Mouse (Mus musculus) cerebellum, postnatal 36 days (tissue): ENCODE measurements around the gene Elac2.

Source experiments
- DNase-seq, 2 experiments: peaks; one replicate each; pipeline ENCODE4 v3.0.0; 2021 to 2022; ENCODE audit warnings: mixed read lengths in 2 of 2

The Elac2 gene

GRCm38 (mm10) chr11:64978720-64979488, at the start of gene Elac2:
Elac2 (plus strand) TSS chr11:64979038.
- DNase-seq = peak; percentile 97 to 98

GRCm38 (mm10) chr11:64929130-64929529, 49.7 kb upstream of the Elac2 start:
- no peak for DNase-seq

GRCm38 (mm10) chr11:64931060-64931770, 47.6 kb upstream of the Elac2 start:
- DNase-seq = no peak

GRCm38 (mm10) chr11:64937226-64937625, 41.6 kb upstream of the Elac2 start:
- no peak for DNase-seq

- no peak for DNase-seq
Observed at GRCm38 (mm10) chr11:64941193-64941592, 37.6 kb upstream of the Elac2 start.

GRCm38 (mm10) chr11:64949782-64950181, 29.1 kb upstream of the Elac2 start:
- no peak for DNase-seq

GRCm38 (mm10) chr11:64956962-64957729, 21.7 kb upstream of the Elac2 start:
- DNase-seq = no peak

GRCm38 (mm10) chr11:64962629-64963028, 16.2 kb upstream of the Elac2 start:
- no peak for DNase-seq

- DNase-seq = peak; percentile 51 to 66
Observed at GRCm38 (mm10) chr11:64968507-64968906, 10.3 kb upstream of the Elac2 start.

GRCm38 (mm10) chr11:64968939-64969342, 9.9 kb upstream of the Elac2 start:
- DNase-seq = no peak

- DNase-seq = no peak
Observed at GRCm38 (mm10) chr11:64971471-64971988, 7.3 kb upstream of the Elac2 start.

GRCm38 (mm10) chr11:64972418-64972817, 6.4 kb upstream of the Elac2 start:
- DNase-seq = no peak

- DNase-seq = no peak
Observed at GRCm38 (mm10) chr11:64979489-64979845, 629 bp downstream of the Elac2 start.

- DNase-seq = no peak
Observed at GRCm38 (mm10) chr11:64988556-64988955, 9.7 kb downstream of the Elac2 start.

- peak in 1 of 2 experiments; percentile 31 for DNase-seq
Observed at GRCm38 (mm10) chr11:64998439-64998838, 19.6 kb downstream of the Elac2 start.

GRCm38 (mm10) chr11:64999685-65000084, 20.8 kb downstream of the Elac2 start:
- DNase-seq = no peak

- DNase-seq = peak; percentile 62 to 63
Observed at GRCm38 (mm10) chr11:65001729-65002128, 22.9 kb downstream of the Elac2 start.

- DNase-seq = no peak
Observed at GRCm38 (mm10) chr11:65003611-65004010, 24.8 kb downstream of the Elac2 start.

GRCm38 (mm10) chr11:65004836-65005235, 26.0 kb downstream of the Elac2 start:
- no peak for DNase-seq

- DNase-seq = no peak
Observed at GRCm38 (mm10) chr11:65006047-65006446, 27.2 kb downstream of the Elac2 start.

- no peak for DNase-seq
Observed at GRCm38 (mm10) chr11:65013906-65014305, 35.1 kb downstream of the Elac2 start.

GRCm38 (mm10) chr11:65016754-65017153, 37.9 kb downstream of the Elac2 start:
- DNase-seq = no peak

GRCm38 (mm10) chr11:65020744-65021143, 41.9 kb downstream of the Elac2 start:
- DNase-seq = no peak
